Mouse (Mus musculus) G1E (cell line): ENCODE data around the gene Lrfn3. TPM values are rescaled to one million over a fixed set of nuclear protein-coding genes. Genes with fewer than 3 reads are reported as not detected.

Experiments
- ATAC-seq: 2 replicates; pipeline ENCODE4 v1.8.0; 2016; ENCODE audit warnings: mild to moderate bottlenecking; ENCODE audit not compliant: insufficient number of reproducible peaks, poor library complexity, low FRiP score, severe bottlenecking; ENCODE audit errors: extremely low read depth
- DNase-seq: peaks from one replicate; pipeline ENCODE4 v3.0.0; 2012; ENCODE audit warnings: low spot score
- H3K27me3 ChIP-seq: 2 replicates; pipeline ENCODE4 v1.6.1; 2012; ENCODE audit warnings: mild to moderate bottlenecking, low read length, inconsistent platforms; ENCODE audit not compliant: insufficient read depth
- H3K36me3 ChIP-seq: replicated peaks from 2 replicates; pipeline ENCODE3; 2012; ENCODE audit warnings: mild to moderate bottlenecking, inconsistent platforms
- H3K4me1 ChIP-seq: 2 replicates; pipeline ENCODE4 v1.6.1; 2012; ENCODE audit warnings: low read depth, low read length, inconsistent platforms, mixed read lengths; ENCODE audit not compliant: insufficient read depth
- H3K4me3 ChIP-seq: 2 replicates; pipeline ENCODE4 v1.5.1; 2012; ENCODE audit warnings: low read depth, mild to moderate bottlenecking, inconsistent platforms, low read length, moderate library complexity, mixed read lengths
- H3K9me3 ChIP-seq: replicated peaks from 2 replicates; pipeline ENCODE4 v1.6.1; 2012; ENCODE audit warnings: inconsistent platforms
- CTCF ChIP-seq: IDR thresholded peaks from 2 replicates; pipeline ENCODE4 v1.5.1; 2012; ENCODE audit warnings: low read depth, low read length, inconsistent platforms, mixed read lengths
- GATA1 ChIP-seq: IDR thresholded peaks from 2 replicates; pipeline ENCODE4 v1.6.1; 2012; ENCODE audit warnings: borderline replicate concordance, low read length, inconsistent platforms, mixed read lengths
- GATA2 ChIP-seq: IDR thresholded peaks from 2 replicates; pipeline ENCODE4 v1.6.1; 2012; ENCODE audit warnings: low read depth, low read length, inconsistent platforms, borderline replicate concordance
- POLR2AphosphoS5 ChIP-seq: IDR thresholded peaks from 2 replicates; pipeline ENCODE4 v1.6.1; 2012; ENCODE audit warnings: low read depth, low read length, inconsistent platforms; ENCODE audit not compliant: insufficient replicate concordance
- TAL1 ChIP-seq: conservative IDR thresholded peaks from 2 replicates; pipeline ENCODE4 v1.6.1; 2012; ENCODE audit warnings: low read depth, low read length, inconsistent platforms, mixed read lengths
- polyA plus RNA-seq: library from polyadenylated mRNA; stranded (reverse); fragments of >175 nt; gene quantifications from 2 replicates; pipeline ENCODE4 v1.2.3, GENCODE M21; 2012
- total RNA-seq, 2 experiments: library from RNA; stranded (forward) in 1 of 2; stranded (reverse) in 1 of 2; fragments of 200-1000 nt in 1 of 2; fragments of >200 nt in 1 of 2; fragmentation: Nextera tagmentation in 1 of 2; gene quantifications; 2 replicates each; pipeline ENCODE4 v1.2.3; 2014 to 2017

The Lrfn3 gene
- not detected in 2 replicates for total RNA-seq (2014; fragmentation: Nextera tagmentation)
- total RNA-seq (2017), result 0.11 and 0.12 TPM in 2 replicates
- polyA plus RNA-seq, result not detected in 2 replicates

- Histone ChIP-seq H3K4me3 (no peak within 1 kb of the TSS), H3K9me3 (no peaks in the 10 kb centered on the region), H3K4me1 (no peaks in the 10 kb centered on the region), H3K36me3 (no peaks in the 10 kb centered on the region), H3K27me3 (peaks cover 24% of the 10 kb centered on the region)
- ATAC-seq, result no peak
- no peak for DNase-seq
- TF ChIP-seq GATA1, result no peak
- no peak for TF ChIP-seq CTCF
- TF ChIP-seq POLR2AphosphoS5, result no peak
- TF ChIP-seq TAL1, result no peak
- no peak for TF ChIP-seq GATA2
Observed at GRCm38 (mm10) chr7:30362652-30363343, at the start of gene Lrfn3. Lrfn3 (minus strand) TSS chr7:30362772.

DNA sequence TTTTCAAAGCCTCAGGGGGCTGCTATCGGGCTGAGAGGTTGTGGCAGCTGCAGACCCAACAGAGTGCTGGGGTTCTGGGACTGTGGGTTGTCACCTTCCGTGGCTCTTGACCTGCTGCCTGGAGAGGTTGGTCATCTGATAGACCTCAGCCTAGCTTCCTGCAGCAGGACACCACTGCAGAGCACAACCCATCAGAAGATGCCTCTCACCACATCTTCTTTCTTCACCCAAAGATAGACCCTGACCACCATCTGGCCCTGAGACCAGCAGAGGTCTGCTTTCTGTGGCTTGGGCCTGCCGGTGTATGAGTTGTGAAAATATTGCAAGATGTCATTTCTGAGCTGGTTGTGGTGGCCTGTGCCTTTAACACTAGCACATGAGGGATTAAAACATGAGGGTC, 48.5 kb upstream of the Lrfn3 start:
- Histone ChIP-seq H3K27me3 (peaks cover 11% of the 10 kb centered on the region), H3K9me3 (no peaks in the 10 kb centered on the region), H3K4me3 (no peak overlapping the region), H3K4me1 (peaks cover 2% of the 10 kb centered on the region; the same call in 1 of the 2 replicates), H3K36me3 (no peaks in the 10 kb centered on the region)
- DNase-seq (no peak), ATAC-seq (no peak)
- TF ChIP-seq GATA2 (no peak), GATA1 (no peak), TAL1 (no peak), CTCF (no peak), POLR2AphosphoS5 (no peak)

- TF ChIP-seq POLR2AphosphoS5 (no peak), CTCF (no peak), TAL1 (no peak), GATA1 (no peak)
- peaks cover 2% of the 10 kb centered on the region; the same call in 1 of the 2 replicates for H3K4me1 ChIP-seq
- ATAC-seq (no peak), DNase-seq (no peak)
- H3K4me3 ChIP-seq, result no peak overlapping the region
- H3K27me3 ChIP-seq, result peaks cover 11% of the 10 kb centered on the region
- no peaks in the 10 kb centered on the region for H3K36me3 ChIP-seq
- H3K9me3 ChIP-seq, result no peaks in the 10 kb centered on the region
Observed at GRCm38 (mm10) chr7:30409789-30410188, 47.2 kb upstream of the Lrfn3 start.

DNA sequence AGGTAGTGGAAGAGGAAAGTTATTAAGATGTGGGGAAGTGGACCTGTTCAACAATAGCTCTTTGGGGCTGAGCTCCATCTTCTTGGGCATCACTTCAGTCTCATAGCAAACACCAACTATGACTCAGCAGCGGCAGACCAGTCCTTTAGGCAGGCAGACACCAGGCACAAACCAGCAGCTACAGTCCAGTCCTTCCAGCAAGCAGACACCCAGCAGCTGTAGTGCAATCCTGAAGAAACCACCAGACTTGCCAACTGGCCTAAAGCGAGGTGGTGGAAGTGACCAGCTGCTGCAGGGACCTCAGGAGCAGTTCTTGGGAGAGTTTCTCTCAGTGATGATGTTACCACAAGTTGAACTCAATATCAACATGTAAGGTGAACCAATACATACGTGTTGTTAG, 46.1 kb upstream of the Lrfn3 start:
- Histone ChIP-seq H3K4me3 (no peak overlapping the region), H3K36me3 (no peaks in the 10 kb centered on the region), H3K4me1 (peaks cover 2% of the 10 kb centered on the region; the same call in 1 of the 2 replicates), H3K9me3 (no peaks in the 10 kb centered on the region), H3K27me3 (peaks cover 8% of the 10 kb centered on the region)
- ATAC-seq (no peak), DNase-seq (no peak)
- TF ChIP-seq POLR2AphosphoS5 (no peak), GATA1 (no peak)

DNA sequence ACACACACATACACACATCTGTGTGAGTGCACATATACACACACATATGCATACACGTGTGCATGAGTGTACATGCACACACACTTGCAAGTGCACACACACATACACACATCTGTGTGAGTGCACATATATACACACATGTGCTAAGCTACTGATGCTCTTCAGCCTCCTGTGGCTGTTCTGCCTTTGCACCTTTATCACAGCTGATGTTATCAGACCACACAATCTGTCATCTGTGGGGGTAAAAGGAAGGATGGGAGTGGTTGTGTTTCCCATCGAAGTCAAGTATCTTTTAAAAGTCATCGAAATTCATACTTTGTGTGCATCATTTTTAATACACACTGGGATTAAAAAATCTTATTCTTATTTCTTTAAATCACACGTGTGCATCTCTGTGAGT, 39.8 kb upstream of the Lrfn3 start:
- ATAC-seq, result no peak
- no peak for DNase-seq
- H3K9me3 ChIP-seq, result no peaks in the 10 kb centered on the region
- H3K36me3 ChIP-seq, result no peaks in the 10 kb centered on the region
- H3K4me1 ChIP-seq, result no peaks in the 10 kb centered on the region
- TF ChIP-seq GATA1 (no peak), CTCF (no peak), TAL1 (no peak), GATA2 (no peak), POLR2AphosphoS5 (no peak)
- H3K27me3 ChIP-seq, result no peaks in the 10 kb centered on the region; the same call in 1 of the 2 replicates
- H3K4me3 ChIP-seq, result no peak overlapping the region; the same call in 1 of the 2 replicates

GRCm38 (mm10) chr7:30399671-30400070, 37.1 kb upstream of the Lrfn3 start:
- Histone ChIP-seq H3K27me3 (no peaks in the 10 kb centered on the region), H3K36me3 (no peaks in the 10 kb centered on the region), H3K4me1 (no peaks in the 10 kb centered on the region; the same call in 1 of the 2 replicates), H3K9me3 (no peaks in the 10 kb centered on the region), H3K4me3 (no peak overlapping the region)
- DNase-seq, result no peak
- no peak for ATAC-seq
- TF ChIP-seq GATA2 (no peak), TAL1 (no peak), GATA1 (no peak), POLR2AphosphoS5 (no peak), CTCF (no peak)

GRCm38 (mm10) chr7:30394871-30395270, 32.3 kb upstream of the Lrfn3 start:
- Histone ChIP-seq H3K4me3 (no peak overlapping the region), H3K27me3 (0 out of 2 replicates have a peak, but pooled peaks cover 2% of the 10 kb centered on the region), H3K4me1 (peaks cover 4% of the 10 kb centered on the region; the same call in 1 of the 2 replicates), H3K9me3 (no peaks in the 10 kb centered on the region), H3K36me3 (no peaks in the 10 kb centered on the region)
- ATAC-seq (no peak), DNase-seq (no peak)
- TF ChIP-seq TAL1 (no peak), GATA1 (no peak), POLR2AphosphoS5 (no peak), CTCF (no peak), GATA2 (no peak)
